Mouse (Mus musculus): ENCODE measurements around the gene Rdh1.

DNA sequence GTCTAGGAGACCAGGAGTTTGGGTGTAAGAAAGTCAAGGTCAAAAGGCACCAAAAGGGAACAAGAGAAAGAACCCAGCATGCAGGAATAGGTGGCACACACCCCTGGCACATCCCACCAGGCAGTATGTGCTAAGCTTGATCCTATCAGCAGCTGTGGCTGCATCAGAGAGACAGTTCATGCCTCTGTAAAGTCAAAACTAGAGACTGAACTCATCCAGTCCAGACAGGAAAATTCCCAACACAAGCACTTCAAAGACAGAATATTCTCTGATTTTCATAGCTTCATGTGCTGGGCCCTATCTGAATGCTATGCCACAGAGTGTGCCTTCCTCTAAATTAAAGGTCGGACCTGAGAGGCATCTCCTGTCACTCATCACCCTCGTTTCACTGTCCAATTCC, 22.0 kb upstream of the Rdh1 start:
- TF ChIP-seq KAT2A (IDR thresholded peaks at IDR 0.05; ENCODE audit: insufficient replicate concordance, low read length) (no peak), POLR2A (IDR thresholded peaks at IDR 0.05; ENCODE audit: low read depth, low read length) (no peak), ZMIZ1 (IDR thresholded peaks at IDR 0.05; ENCODE audit: low read depth, low read length) (no peak), NELFE (IDR thresholded peaks at IDR 0.05; ENCODE audit: low read depth, low read length) (no peak), UBTF (IDR thresholded peaks at IDR 0.05; ENCODE audit: low read depth, low read length) (no peak), CHD1 (IDR thresholded peaks at IDR 0.05; ENCODE audit: low read depth, low read length) (no peak), RAD21 (IDR thresholded peaks at IDR 0.05; ENCODE audit: low read depth, low read length) (no peak), POLR2AphosphoS2 (IDR thresholded peaks at IDR 0.05; ENCODE audit: low read depth, low read length) (no peak), CTCF (conservative IDR thresholded peaks at IDR 0.05 in 1 of 2, IDR thresholded peaks at IDR 0.05 in 1 of 2; ENCODE audit: low read depth in 2 of 2, low read length in 2 of 2) (no peak), MAFK (IDR thresholded peaks at IDR 0.05; ENCODE audit: insufficient replicate concordance, low read length) (no peak), MAX (IDR thresholded peaks at IDR 0.05; ENCODE audit: low read length) (no peak)

Data from CH12.LX (cell line).